Mouse (Mus musculus) midbrain, postnatal 0 days (tissue): ENCODE data around the gene Bglap. TPM values are rescaled to one million over a fixed set of nuclear protein-coding genes. Genes with fewer than 3 reads are reported as not detected.

Experiments used
- ATAC-seq: fragments of 200-750 bp; cut with Nextera tagmentation; 2 replicates; pipeline ENCODE4 v1.8.0; 2017; ENCODE audit warnings: moderate number of reproducible peaks, mild to moderate bottlenecking, moderate TSS enrichment, moderate library complexity; ENCODE audit not compliant: low FRiP score
- DNase-seq: peaks from one replicate; pipeline ENCODE4 v3.0.0-alpha.2; 2015; ENCODE audit warnings: low spot score
- H3K27ac ChIP-seq: fragments of 300-500 bp; sonication (generic); 2 replicates; pipeline ENCODE4 v1.5.1; 2014; ENCODE audit warnings: low read depth, mild to moderate bottlenecking, low read length, mixed read lengths
- H3K27me3 ChIP-seq: fragments of 300-500 bp; sonication (generic); 2 replicates; pipeline ENCODE4 v1.6.1; 2014; ENCODE audit warnings: low read length, control low read depth, mixed read lengths; ENCODE audit not compliant: insufficient read depth
- H3K36me3 ChIP-seq: fragments of 300-500 bp; sonication (generic); 2 replicates; pipeline ENCODE4 v1.6.1; 2014; ENCODE audit warnings: low read length, control low read depth, mixed read lengths; ENCODE audit not compliant: insufficient read depth
- H3K4me1 ChIP-seq: fragments of 300-500 bp; sonication (generic); 2 replicates; pipeline ENCODE4 v1.6.1; 2014; ENCODE audit warnings: mild to moderate bottlenecking, control low read depth, antibody characterized with exemption, low read length, mixed read lengths; ENCODE audit not compliant: insufficient read depth
- H3K4me2 ChIP-seq: fragments of 300-500 bp; sonication (generic); 2 replicates; pipeline ENCODE4 v1.6.1; 2014; ENCODE audit warnings: low read depth, mild to moderate bottlenecking, low read length, mixed read lengths; ENCODE audit not compliant: poor library complexity, severe bottlenecking
- H3K4me3 ChIP-seq: fragments of 300-500 bp; sonication (generic); 2 replicates; pipeline ENCODE4 v1.5.1; 2014; ENCODE audit warnings: low read depth, mild to moderate bottlenecking, low read length, moderate library complexity
- H3K9ac ChIP-seq: fragments of 300-500 bp; sonication (generic); replicated peaks from 2 replicates; pipeline ENCODE4 v1.6.1; 2014; ENCODE audit warnings: mild to moderate bottlenecking, low read length, moderate library complexity, mixed read lengths; ENCODE audit not compliant: poor library complexity, severe bottlenecking
- H3K9me3 ChIP-seq: fragments of 300-500 bp; sonication (generic); 2 replicates; pipeline ENCODE4 v1.6.1; 2016; ENCODE audit warnings: low read length, control low read depth
- CTCF ChIP-seq: IDR thresholded peaks from 2 replicates; pipeline ENCODE4 v1.5.1; 2016; ENCODE audit warnings: antibody characterized with exemption, mild to moderate bottlenecking
- WGBS: fragments of 180-500 bp; shearing (Covaris S2); extraction: QIAGEN DNeasy Blood & Tissue Kit; methylation state at CpG from one replicate; pipeline ENCODE4 v1.1.7; 2014; 5-methylcytosine and 5-hydroxymethylcytosine counted together
- polyA plus RNA-seq: library from polyadenylated mRNA; unstranded; fragments of >200 nt; fragmentation: Nextera tagmentation; extraction: Ambion mirVana; gene quantifications from 2 replicates; pipeline ENCODE4 v1.2.1, GENCODE M21; 2015
- total RNA-seq: library from RNA; depleted of rRNA; stranded (reverse); fragments of >200 nt; gene quantifications from 2 replicates; pipeline ENCODE4 v1.2.3, GENCODE M21; 2014

Gene Bglap
- total and polyA plus RNA-seq, 2 experiments from 2014 or later, result not detected

DNA sequence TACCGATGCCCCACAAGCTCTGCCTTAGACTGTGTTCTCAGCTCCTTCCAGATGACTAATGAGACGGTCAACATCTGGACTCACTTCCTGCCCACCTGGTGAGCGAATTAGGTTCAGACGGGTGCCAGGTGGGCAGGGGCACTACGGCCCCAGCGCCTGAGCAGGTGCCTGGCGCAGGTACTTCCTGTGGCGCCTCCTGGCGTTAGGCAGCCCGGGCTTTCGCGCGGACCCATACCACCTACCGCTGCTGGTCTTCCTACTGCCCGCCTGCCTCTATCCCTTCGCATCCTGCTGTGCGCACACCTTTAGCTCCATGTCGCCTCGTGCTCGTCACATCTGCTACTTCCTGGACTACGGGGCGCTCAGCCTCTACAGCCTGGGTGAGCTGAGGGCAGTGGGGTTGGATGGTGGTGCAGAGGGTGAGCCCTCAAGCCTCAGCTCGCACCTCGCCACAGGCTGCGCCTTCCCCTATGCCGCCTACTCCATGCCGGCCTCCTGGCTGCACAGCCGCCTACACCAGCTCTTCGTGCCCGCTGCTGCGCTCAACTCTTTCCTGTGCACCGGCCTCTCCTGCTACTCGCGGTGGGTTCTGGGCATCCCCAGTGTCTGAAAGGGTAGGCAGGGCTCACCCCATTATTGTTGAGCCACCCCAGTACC lies 18.4 kb downstream of the Bglap start:
- H3K4me2 ChIP-seq, result no peak overlapping the region
- TF ChIP-seq CTCF, result no peak

GRCm38 (mm10) chr3:88364337-88364736 lies 19.9 kb downstream of the Bglap start, which contains the start of gene Paqr6:
Gene Paqr6 (plus strand): TSS chr3:88364584.
- Histone ChIP-seq H3K4me1 (no peaks in the 10 kb centered on the region), H3K4me3 (no peak within 1 kb of the TSS), H3K9me3 (no peaks in the 10 kb centered on the region), H3K9ac (no peak within 1 kb of the TSS), H3K36me3 (peaks cover 32% of the 10 kb centered on the region), H3K4me2 (no peak within 1 kb of the TSS), H3K27me3 (no peaks in the 10 kb centered on the region), H3K27ac (peak within 1 kb of the TSS; percentile 38; the same call in 1 of the 2 replicates)
- peak; percentile 32 for DNase-seq
- TF ChIP-seq CTCF, result no peak
- WGBS, result 3% methylated on average over 16 of the region's 16 CpGs
- ATAC-seq, result peak; percentile 15; the same call in 1 of the 2 replicates

More for the DNA sequence above, 18.4 kb downstream of the Bglap start:
- DNase-seq (no peak), ATAC-seq (no peak)
- Histone ChIP-seq H3K4me3 (no peak overlapping the region), H3K27ac (no peak overlapping the region), H3K27me3 (no peaks in the 10 kb centered on the region), H3K4me1 (no peaks in the 10 kb centered on the region), H3K9me3 (no peaks in the 10 kb centered on the region), H3K9ac (no peak overlapping the region), H3K36me3 (peaks cover 17% of the 10 kb centered on the region)
- 47% methylated on average over 34 of the region's 34 CpGs for WGBS

DNA sequence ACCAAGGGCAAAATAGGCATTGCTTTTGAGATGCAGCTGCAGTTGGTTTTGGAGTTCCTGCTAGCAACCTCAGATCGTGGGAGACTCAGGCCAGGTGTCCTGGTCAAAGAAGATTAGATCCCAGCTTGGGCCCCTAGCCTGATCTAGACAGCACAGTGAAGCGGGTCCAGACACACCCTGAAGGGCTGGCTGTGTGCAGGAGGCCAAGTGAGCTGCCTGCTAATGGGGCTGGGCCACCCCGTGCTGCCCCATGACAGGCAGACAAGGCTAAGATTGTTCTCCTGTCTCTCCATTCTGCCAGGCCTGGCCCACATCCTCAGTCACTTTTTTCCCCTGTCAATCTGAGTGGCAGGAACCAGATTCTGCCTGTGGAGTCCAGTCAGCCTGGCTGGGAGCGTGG lies 20.6 kb downstream of the Bglap start:
- no peak for TF ChIP-seq CTCF
- ATAC-seq (peak; percentile 73), DNase-seq (peak; percentile 40)
- 54% methylated on average over 4 of the region's 4 CpGs for WGBS
- Histone ChIP-seq H3K9ac (no peak overlapping the region), H3K36me3 (peaks cover 38% of the 10 kb centered on the region), H3K4me2 (no peak overlapping the region), H3K27me3 (no peaks in the 10 kb centered on the region), H3K4me3 (no peak overlapping the region), H3K27ac (peak overlapping the region; percentile 38; the same call in 1 of the 2 replicates), H3K4me1 (no peaks in the 10 kb centered on the region), H3K9me3 (no peaks in the 10 kb centered on the region)

DNA sequence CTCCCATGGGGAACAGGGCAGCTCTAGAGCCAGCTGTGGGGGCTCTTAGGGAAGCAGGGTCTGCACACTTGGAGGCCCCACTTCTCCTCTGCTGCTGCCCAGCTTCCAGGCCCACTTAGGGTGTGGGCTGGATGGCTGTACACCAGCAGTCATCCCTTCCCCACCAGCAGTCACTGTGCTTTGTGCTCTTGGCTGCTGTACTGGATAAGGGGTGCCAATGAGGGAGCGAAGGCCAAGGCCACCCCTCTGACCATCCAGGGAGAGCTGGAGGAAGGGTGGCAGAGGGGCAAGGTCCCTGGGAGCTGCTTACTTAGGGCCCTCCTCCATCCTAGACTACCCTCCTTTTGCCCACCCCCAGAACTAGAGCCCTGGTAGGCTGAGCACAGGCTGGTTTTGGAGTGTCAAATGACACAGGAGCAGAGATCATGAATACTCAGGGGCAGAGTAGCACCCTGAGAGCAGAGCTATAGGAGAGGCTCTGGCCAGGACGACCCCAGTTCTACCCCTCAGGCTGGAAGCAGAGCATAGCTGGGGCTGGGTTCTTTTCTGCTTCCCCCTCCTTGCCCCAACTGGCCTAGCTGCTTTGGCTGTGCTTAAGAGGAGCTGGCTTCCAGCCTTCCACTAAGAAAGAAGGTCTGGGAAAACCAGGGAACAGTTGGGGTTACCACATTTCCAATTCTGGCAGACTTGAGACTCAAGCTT lies 22.5 kb downstream of the Bglap start:
- Histone ChIP-seq H3K4me2 (no peak overlapping the region), H3K9me3 (no peaks in the 10 kb centered on the region), H3K27ac (peak overlapping the region; percentile 43; the same call in 1 of the 2 replicates), H3K4me1 (no peaks in the 10 kb centered on the region), H3K36me3 (peaks cover 51% of the 10 kb centered on the region), H3K27me3 (no peaks in the 10 kb centered on the region), H3K9ac (no peak overlapping the region), H3K4me3 (no peak overlapping the region)
- 82% methylated on average over 2 of the region's 2 CpGs for WGBS
- ATAC-seq (peak; percentile 47), DNase-seq (peak; percentile 19)
- no peak for TF ChIP-seq CTCF

DNA sequence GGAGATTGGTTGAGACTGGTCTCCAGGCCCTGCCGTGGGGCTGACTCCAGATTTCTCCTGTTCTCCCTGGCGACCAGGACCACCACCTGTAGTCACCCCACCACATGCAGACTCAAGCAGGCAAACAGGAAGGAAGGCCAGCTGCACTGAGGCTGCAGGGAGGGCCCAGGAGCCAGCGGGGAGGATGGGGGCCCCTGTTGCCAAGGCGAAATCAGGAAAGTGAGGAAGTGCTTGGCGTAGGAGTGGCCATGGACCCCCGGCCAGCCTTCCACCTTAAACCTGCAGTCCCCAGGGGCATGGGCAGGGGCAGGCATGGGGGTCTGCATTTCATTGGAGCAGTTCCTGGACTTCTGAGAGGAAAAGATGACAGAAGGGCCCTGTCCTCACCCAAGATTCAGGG lies 23.2 kb downstream of the Bglap start:
- Histone ChIP-seq H3K9ac (no peak overlapping the region), H3K27ac (no peak overlapping the region), H3K36me3 (peaks cover 58% of the 10 kb centered on the region), H3K4me2 (no peak overlapping the region), H3K9me3 (no peaks in the 10 kb centered on the region), H3K4me1 (no peaks in the 10 kb centered on the region), H3K27me3 (no peaks in the 10 kb centered on the region), H3K4me3 (no peak overlapping the region)
- WGBS, result 81% methylated on average over 6 of the region's 6 CpGs
- DNase-seq, result no peak
- no peak for ATAC-seq
- TF ChIP-seq CTCF, result no peak

DNA sequence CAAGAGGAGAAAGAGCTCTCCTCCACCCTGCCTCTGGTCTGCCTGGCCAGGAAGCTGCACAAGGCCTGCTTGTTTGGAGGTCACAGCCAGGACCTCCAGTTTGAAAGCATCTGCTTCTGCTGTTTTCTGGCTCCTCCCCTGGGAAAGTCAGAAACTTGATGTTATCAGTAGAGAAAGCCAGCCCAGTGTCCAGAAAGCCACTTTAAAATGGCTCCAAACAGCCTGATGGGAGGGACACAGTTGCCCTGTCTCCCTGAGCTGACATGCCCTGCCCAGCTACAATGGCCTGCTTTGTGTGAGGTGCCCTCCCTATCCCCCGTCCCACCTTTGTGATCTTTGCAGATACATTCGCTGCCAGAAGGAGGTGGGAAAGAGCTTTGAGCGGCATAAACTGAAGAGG lies 24.3 kb downstream of the Bglap start:
- 79% methylated on average over 3 of the region's 3 CpGs for WGBS
- Histone ChIP-seq H3K4me2 (no peak overlapping the region), H3K36me3 (peaks cover 69% of the 10 kb centered on the region), H3K4me1 (no peaks in the 10 kb centered on the region), H3K27me3 (no peaks in the 10 kb centered on the region), H3K9ac (no peak overlapping the region), H3K4me3 (no peak overlapping the region), H3K27ac (no peak overlapping the region), H3K9me3 (no peaks in the 10 kb centered on the region)
- DNase-seq (no peak), ATAC-seq (no peak)
- TF ChIP-seq CTCF, result no peak
